Mouse (Mus musculus) midbrain, embryonic 16.5 days (tissue): ENCODE results near the gene Baiap2. TPM values are rescaled to one million over a fixed set of nuclear protein-coding genes. Genes with fewer than 3 reads are reported as not detected.

Experiments
- ATAC-seq: fragments of 200-750 bp; cut with Nextera tagmentation; 2 replicates; pipeline ENCODE4 v1.8.0; 2017; ENCODE audit warnings: moderate TSS enrichment
- H3K27ac ChIP-seq: fragments of 300-500 bp; sonication (generic); 2 replicates; pipeline ENCODE4 v1.5.1; 2014; ENCODE audit warnings: mild to moderate bottlenecking, low read length, mixed read lengths
- H3K27me3 ChIP-seq: fragments of 300-500 bp; sonication (generic); 2 replicates; pipeline ENCODE4 v1.6.1; 2014; ENCODE audit warnings: low read depth, low read length, mixed read lengths; ENCODE audit not compliant: control insufficient read depth, insufficient read depth
- H3K36me3 ChIP-seq: fragments of 300-500 bp; sonication (generic); 2 replicates; pipeline ENCODE4 v1.6.1; 2014; ENCODE audit warnings: mild to moderate bottlenecking, low read length, moderate library complexity, mixed read lengths; ENCODE audit not compliant: control insufficient read depth, insufficient read depth
- H3K4me1 ChIP-seq: fragments of 300-500 bp; sonication (generic); 2 replicates; pipeline ENCODE4 v1.6.1; 2014; ENCODE audit warnings: mild to moderate bottlenecking, low read length, mixed read lengths; ENCODE audit not compliant: control insufficient read depth, insufficient read depth
- H3K4me2 ChIP-seq: fragments of 300-500 bp; sonication (generic); 2 replicates; pipeline ENCODE4 v1.6.1; 2014; ENCODE audit warnings: mild to moderate bottlenecking, low read length, mixed read lengths
- H3K4me3 ChIP-seq: fragments of 300-500 bp; sonication (generic); 2 replicates; pipeline ENCODE4 v1.5.1; 2014; ENCODE audit warnings: low read depth, mild to moderate bottlenecking, low read length, moderate library complexity, mixed read lengths
- H3K9ac ChIP-seq: fragments of 300-500 bp; sonication (generic); 2 replicates; pipeline ENCODE4 v1.6.1; 2014; ENCODE audit warnings: low read depth, low read length, mixed read lengths
- H3K9me3 ChIP-seq: fragments of 300-500 bp; sonication (generic); replicated peaks from 2 replicates; pipeline ENCODE4 v1.6.1; 2014; ENCODE audit warnings: mild to moderate bottlenecking, low read length, mixed read lengths; ENCODE audit not compliant: control insufficient read depth, poor library complexity, severe bottlenecking
- WGBS: fragments of 180-500 bp; shearing (Covaris S2); extraction: QIAGEN DNeasy Blood & Tissue Kit; methylation state at CpG from one replicate; pipeline ENCODE4 v1.1.7; 2014; 5-methylcytosine and 5-hydroxymethylcytosine counted together
- polyA plus RNA-seq: library from polyadenylated mRNA; unstranded; fragments of >200 nt; fragmentation: Nextera tagmentation; extraction: Ambion mirVana; gene quantifications from 2 replicates; pipeline ENCODE4 v1.2.1, GENCODE M21; 2015

The Baiap2 gene
- polyA plus RNA-seq, 1 experiment from 2014 or later = 15.7 TPM

DNA sequence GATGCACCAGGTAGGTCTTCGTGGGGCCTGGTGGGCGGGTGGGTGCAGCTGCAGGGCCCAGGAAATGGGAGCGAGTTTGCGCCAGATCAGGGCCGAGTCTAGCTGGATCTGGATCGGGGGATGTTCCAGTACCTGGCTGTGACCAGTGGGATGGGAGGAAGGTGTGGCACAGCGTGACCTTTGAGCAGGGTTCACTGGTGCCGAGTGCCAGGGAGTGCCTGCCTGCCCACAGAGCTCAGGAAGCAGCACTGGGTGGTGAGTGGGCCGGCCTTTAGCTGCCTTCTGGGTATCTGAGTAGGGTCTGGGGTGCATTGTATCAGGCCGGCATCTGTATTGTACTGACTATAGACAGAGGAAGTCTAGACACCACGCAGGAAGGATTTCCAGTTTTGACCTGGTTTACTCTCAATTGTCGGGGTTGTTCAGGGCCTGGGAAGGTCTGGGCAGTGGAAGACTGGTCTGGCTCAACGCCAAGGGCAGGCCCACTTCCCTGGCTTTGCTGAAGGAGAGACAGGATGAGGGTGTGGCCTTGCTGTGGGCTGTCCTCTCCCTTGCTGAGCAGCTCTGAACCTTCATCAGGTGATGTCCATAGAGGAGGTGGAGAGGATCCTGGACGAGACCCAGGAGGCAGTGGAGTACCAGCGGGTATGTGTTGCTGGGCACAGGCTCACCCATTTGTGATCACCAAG lies 26.3 kb upstream of the Baiap2 start:
- no peak overlapping the region for H3K9ac ChIP-seq
- 0 out of 2 replicates have a peak overlapping the region, but pooled peaks have one; percentile 11 for H3K27ac ChIP-seq
- H3K4me2 ChIP-seq = no peak overlapping the region
- 88% methylated on average over 15 of the region's 15 CpGs for WGBS
- ATAC-seq = no peak
- H3K4me3 ChIP-seq = no peak overlapping the region
- H3K36me3 ChIP-seq = peaks cover 22% of the 10 kb centered on the region
- H3K27me3 ChIP-seq = no peaks in the 10 kb centered on the region
- H3K9me3 ChIP-seq = no peaks in the 10 kb centered on the region
- peaks cover 26% of the 10 kb centered on the region for H3K4me1 ChIP-seq

DNA sequence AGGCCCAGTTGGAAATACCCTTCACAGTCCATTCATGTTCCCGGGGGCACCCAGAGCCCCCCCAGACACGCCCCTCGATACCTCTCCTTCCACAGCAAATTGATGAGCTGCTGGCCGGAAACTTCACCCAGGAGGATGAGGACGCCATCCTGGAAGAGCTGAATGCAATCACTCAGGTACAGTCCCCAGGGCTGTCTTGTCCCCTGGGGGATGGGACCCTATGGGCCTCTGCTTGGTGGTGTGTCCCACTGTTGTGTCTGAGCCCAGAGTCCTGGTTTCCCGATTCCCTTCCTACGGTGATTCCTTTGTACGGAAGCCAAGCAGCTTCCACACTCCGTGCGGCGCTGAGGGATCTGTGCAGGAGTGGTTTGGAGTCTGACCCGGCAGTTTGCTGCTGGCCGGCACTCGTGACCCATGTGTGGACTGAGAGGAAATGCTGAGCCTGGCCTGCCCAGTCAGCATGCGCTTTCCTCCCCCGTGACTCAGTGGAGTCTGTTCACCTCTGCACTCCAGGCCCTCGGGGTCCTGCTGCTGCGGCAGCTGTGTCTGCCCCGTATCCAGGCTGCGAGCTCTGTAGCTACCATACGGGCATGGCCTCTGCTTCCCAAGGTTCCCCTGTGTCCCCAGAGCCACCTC lies 25.6 kb upstream of the Baiap2 start:
- H3K4me2 ChIP-seq = no peak overlapping the region
- no peak overlapping the region for H3K27ac ChIP-seq
- H3K4me1 ChIP-seq = peaks cover 26% of the 10 kb centered on the region
- H3K27me3 ChIP-seq = no peaks in the 10 kb centered on the region
- no peak overlapping the region for H3K9ac ChIP-seq
- no peak for ATAC-seq
- peaks cover 22% of the 10 kb centered on the region for H3K36me3 ChIP-seq
- no peak overlapping the region for H3K4me3 ChIP-seq
- no peaks in the 10 kb centered on the region for H3K9me3 ChIP-seq
- WGBS = 92% methylated on average over 21 of the region's 21 CpGs

DNA sequence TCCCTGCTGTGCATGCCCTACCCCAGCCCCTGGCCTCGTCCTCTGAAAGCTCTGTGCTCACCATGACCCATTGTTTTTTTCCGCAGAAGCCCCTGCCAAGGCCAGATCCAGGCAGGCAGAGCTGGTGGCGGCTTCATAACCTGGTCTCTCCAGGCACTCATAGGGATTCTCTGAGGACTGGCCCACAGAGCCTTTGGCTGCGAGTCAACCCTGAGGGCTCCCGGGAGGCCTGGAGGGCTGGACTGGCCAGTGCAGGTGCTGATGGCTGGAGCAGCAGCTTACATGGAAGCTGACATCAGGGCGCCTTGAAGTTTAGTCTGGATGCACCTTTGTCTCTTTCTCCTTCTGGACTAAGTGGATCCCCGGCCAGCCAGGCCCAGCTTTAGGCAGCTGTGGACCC lies 24.0 kb upstream of the Baiap2 start:
- no peak overlapping the region for H3K4me2 ChIP-seq
- no peaks in the 10 kb centered on the region for H3K27me3 ChIP-seq
- H3K4me3 ChIP-seq = no peak overlapping the region
- ATAC-seq = no peak
- WGBS = 88% methylated on average over 7 of the region's 7 CpGs
- no peaks in the 10 kb centered on the region for H3K9me3 ChIP-seq
- peaks cover 18% of the 10 kb centered on the region for H3K4me1 ChIP-seq
- no peak overlapping the region for H3K9ac ChIP-seq
- H3K27ac ChIP-seq = no peak overlapping the region
- H3K36me3 ChIP-seq = peaks cover 22% of the 10 kb centered on the region

DNA sequence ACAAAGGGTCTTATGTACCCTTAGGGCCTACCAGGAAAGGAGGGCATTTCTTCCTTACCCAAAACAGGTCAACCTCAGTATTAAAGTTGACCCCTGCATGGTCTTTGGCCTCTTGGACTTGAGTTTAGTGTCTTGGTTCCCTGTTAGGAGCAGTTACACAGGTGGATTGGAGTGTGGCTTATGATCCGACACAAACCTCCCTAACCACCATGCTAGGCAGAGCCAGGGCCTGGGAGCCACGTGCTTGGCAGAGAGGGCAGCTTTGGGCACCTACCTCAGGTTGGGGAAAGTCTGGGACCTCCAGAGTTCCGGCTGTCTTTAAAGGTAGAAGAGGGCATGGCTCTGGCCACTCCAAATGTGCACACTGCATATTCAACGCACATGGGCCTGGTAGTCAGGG lies 23.1 kb upstream of the Baiap2 start:
- Histone ChIP-seq H3K4me3 (no peak overlapping the region), H3K9me3 (no peaks in the 10 kb centered on the region), H3K4me1 (peaks cover 16% of the 10 kb centered on the region), H3K4me2 (no peak overlapping the region), H3K27ac (no peak overlapping the region), H3K36me3 (peaks cover 22% of the 10 kb centered on the region), H3K9ac (no peak overlapping the region), H3K27me3 (no peaks in the 10 kb centered on the region)
- ATAC-seq = no peak
- WGBS = 98% methylated on average over 4 of the region's 4 CpGs

DNA sequence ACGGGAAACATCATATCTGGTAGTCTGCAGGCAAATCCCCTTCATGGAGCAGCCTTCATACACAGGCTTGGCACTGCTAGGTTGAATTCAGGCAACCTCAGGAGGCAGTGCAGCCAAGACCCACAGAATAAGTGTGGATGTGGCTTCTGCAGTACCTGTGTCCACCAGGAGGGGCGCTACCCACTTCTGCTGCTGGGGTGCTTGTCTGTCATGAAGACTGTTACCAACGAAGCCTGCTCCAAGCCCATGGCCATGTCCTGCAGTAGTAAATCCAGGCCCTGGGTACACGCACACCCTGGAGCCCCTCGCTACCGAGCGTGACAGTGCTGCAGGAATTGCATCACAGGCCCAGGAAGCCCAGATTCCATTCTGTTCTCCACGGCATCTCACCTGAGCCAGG lies 22.7 kb upstream of the Baiap2 start:
- 68% methylated on average over 8 of the region's 8 CpGs for WGBS
- no peak overlapping the region for H3K27ac ChIP-seq
- H3K4me3 ChIP-seq = no peak overlapping the region
- peaks cover 22% of the 10 kb centered on the region for H3K36me3 ChIP-seq
- H3K4me2 ChIP-seq = no peak overlapping the region
- no peak for ATAC-seq
- no peaks in the 10 kb centered on the region for H3K27me3 ChIP-seq
- H3K9me3 ChIP-seq = no peaks in the 10 kb centered on the region
- H3K9ac ChIP-seq = no peak overlapping the region
- H3K4me1 ChIP-seq = peaks cover 11% of the 10 kb centered on the region

DNA sequence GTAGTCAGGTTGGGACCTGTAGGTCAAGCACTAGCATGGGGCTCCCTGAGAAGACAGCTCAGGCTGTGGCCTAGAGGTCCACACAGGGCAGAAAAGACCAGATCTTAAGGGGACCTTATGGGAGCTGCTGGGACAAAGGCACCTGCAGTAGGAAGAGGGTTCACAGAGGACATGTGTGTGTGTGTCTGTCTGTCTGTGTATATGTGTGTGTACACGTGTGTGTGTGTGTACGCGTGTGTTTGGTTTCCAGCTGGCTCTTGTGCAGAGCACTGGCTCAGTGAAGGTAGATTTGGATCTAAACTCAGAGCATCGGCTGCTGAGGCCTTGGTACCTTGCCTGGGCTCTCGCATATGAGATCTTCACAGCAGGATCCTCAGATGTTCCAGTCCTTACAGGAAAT lies 21.9 kb upstream of the Baiap2 start:
- Histone ChIP-seq H3K27ac (no peak overlapping the region), H3K4me1 (peaks cover 4% of the 10 kb centered on the region), H3K36me3 (peaks cover 22% of the 10 kb centered on the region), H3K9ac (no peak overlapping the region), H3K4me2 (no peak overlapping the region), H3K27me3 (no peaks in the 10 kb centered on the region), H3K4me3 (no peak overlapping the region), H3K9me3 (no peaks in the 10 kb centered on the region)
- WGBS = 92% methylated on average over 5 of the region's 5 CpGs
- no peak for ATAC-seq

DNA sequence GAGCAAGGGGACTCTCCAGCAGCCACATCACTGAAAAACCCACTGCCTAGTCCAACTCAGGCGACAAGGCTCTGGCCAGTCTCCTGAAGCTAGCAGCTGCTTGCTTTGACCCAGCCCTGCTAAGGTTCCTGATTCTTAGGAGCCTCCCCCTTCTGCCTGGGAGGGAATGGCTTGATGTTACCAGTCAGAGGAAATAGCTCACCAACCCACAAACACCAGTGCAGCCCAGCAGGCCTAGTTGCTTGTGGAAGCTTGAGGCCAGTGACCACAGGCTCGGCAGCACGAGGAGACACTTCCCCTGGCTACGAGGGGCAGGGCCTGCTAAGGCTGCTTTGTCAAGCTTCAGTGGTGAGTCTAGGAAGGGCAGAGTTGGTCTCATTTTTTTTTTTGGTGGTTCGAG lies 17.4 kb upstream of the Baiap2 start:
- no peak for ATAC-seq
- H3K4me2 ChIP-seq = no peak overlapping the region
- H3K4me1 ChIP-seq = no peaks in the 10 kb centered on the region
- H3K27ac ChIP-seq = no peak overlapping the region
- H3K36me3 ChIP-seq = no peaks in the 10 kb centered on the region
- 76% methylated on average over 5 of the region's 5 CpGs for WGBS
- no peak overlapping the region for H3K4me3 ChIP-seq
- H3K27me3 ChIP-seq = no peaks in the 10 kb centered on the region
- H3K9me3 ChIP-seq = no peaks in the 10 kb centered on the region
- no peak overlapping the region for H3K9ac ChIP-seq

DNA sequence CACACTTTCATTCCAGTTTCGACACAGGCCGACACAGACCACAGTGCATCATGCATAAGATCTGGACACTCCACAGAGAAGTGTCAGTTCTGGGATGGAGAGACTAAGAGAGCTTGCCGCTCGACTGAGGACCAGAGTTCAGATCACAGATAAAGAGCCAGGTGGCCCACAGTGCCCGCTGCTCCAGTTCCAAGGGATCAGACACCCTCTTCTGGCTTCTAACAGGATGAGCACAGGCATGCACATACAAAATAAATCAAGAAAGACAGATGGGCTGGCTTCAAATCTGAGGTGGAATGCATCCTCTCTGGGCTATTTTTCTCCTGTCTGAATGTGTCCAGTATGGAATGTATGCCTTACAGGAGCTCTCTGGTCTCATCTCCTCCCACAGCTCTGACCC lies 15.8 kb upstream of the Baiap2 start:
- no peak overlapping the region for H3K9ac ChIP-seq
- 85% methylated on average over 5 of the region's 5 CpGs for WGBS
- no peak for ATAC-seq

DNA sequence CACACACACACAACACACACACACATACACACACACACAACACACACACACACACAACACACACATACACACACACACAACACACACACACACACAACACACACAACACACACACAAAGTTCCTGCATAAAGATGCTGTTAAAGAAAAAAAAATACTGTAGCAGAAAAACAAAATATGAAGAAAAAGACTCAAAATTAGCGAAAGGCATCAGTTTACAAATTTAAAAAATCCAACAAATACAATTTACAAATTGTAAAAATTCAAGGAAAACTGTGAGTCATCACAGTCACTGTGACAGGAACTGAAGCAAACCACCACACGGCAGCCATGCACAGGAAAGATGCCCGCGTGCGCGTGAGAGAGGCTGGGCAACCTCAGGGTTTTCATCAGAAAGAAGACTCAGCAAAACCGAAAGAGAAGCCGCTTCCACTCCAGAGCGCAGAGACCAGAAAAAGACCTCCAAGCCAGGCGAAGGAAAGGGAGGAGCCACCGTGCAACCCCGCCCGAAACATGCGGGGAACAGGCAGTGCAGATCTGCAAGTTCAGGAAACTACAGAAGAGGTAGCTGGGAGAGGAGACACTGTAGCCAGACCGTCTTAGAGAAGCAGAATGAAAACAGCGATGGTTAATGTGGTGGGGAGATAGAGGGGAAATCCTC lies 14.4 kb upstream of the Baiap2 start:
- H3K9me3 ChIP-seq = no peaks in the 10 kb centered on the region
- no peak for ATAC-seq
- H3K4me1 ChIP-seq = no peaks in the 10 kb centered on the region
- H3K27me3 ChIP-seq = no peaks in the 10 kb centered on the region
- H3K4me2 ChIP-seq = no peak overlapping the region
- 73% methylated on average over 16 of the region's 16 CpGs for WGBS
- no peaks in the 10 kb centered on the region for H3K36me3 ChIP-seq
- H3K27ac ChIP-seq = no peak overlapping the region
- H3K9ac ChIP-seq = no peak overlapping the region
- no peak overlapping the region for H3K4me3 ChIP-seq

More for the DNA sequence above, 15.8 kb upstream of the Baiap2 start:
- no peak overlapping the region for H3K27ac ChIP-seq
- no peak overlapping the region for H3K4me2 ChIP-seq
- H3K4me3 ChIP-seq = no peak overlapping the region
- H3K9me3 ChIP-seq = no peaks in the 10 kb centered on the region
- H3K36me3 ChIP-seq = no peaks in the 10 kb centered on the region
- H3K4me1 ChIP-seq = no peaks in the 10 kb centered on the region
- H3K27me3 ChIP-seq = no peaks in the 10 kb centered on the region
